Comparison of ENCODE assay signal across 8 mouse cellular contexts in the genomic region with DNA sequence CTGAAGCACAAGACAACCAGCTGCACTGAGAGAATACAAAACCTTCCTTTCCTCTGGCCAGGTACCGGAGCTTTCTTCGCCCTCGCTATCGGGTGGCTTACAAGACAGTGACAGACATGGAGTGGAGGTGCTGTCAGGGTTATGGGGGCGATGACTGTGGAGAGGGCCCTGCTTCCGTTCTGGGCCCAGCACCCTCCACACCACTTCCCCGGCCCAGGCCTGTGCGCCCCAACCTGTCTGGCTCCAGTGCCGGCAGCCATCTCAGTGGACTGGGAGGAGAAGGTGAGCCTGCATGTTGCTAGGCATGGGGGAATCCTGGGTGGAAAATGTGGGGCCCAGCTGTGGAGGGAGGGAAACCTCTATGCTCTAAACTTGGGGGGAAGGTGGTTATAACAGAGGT. TPM values are rescaled to one million over a fixed set of nuclear protein-coding genes. Genes with fewer than 3 reads are reported as not detected.
DNase-seq lines count a peak whose midpoint lies in the region; ATAC-seq and TF ChIP-seq lines count a peak whose summit lies in the region.

No protein-coding gene starts in this region.

- H3K9me3 ChIP-seq in embryonic facial prominence, embryonic 12.5 days: no peaks in the 10 kb centered on the region
- no peaks in the 10 kb centered on the region for H3K9me3 ChIP-seq in hindbrain, postnatal 0 days (ENCODE audit: low read length)
- H3K9me3 ChIP-seq in midbrain, postnatal 0 days (ENCODE audit: low read length): no peaks in the 10 kb centered on the region

- peaks cover 37% of the 10 kb centered on the region for H3K36me3 ChIP-seq in embryonic facial prominence, embryonic 12.5 days
- H3K36me3 ChIP-seq in hindbrain, postnatal 0 days (ENCODE audit: insufficient read depth, low read length): no peaks in the 10 kb centered on the region
- H3K36me3 ChIP-seq in midbrain, postnatal 0 days (ENCODE audit: insufficient read depth, low read length): no peaks in the 10 kb centered on the region

- ATAC-seq in embryonic facial prominence, embryonic 12.5 days (ENCODE audit: insufficient number of reproducible peaks, insufficient read depth, low FRiP score, low TSS enrichment): no peak; the same call in 1 of the 2 replicates
- ATAC-seq in hindbrain, postnatal 0 days: 0 out of 2 replicates have a peak, but pooled peaks have one; percentile 10
- ATAC-seq in midbrain, postnatal 0 days (ENCODE audit: low FRiP score): peak; percentile 22; the same call in 1 of the 2 replicates

- peak overlapping the region; percentile 91 for H3K4me2 ChIP-seq in embryonic facial prominence, embryonic 12.5 days (replicated peaks)
- H3K4me2 ChIP-seq in hindbrain, postnatal 0 days (ENCODE audit: low read depth, low read length): peak overlapping the region; percentile 23; the same call in 1 of the 2 replicates
- 0 out of 2 replicates have a peak overlapping the region, but pooled peaks have one; percentile 24 for H3K4me2 ChIP-seq in midbrain, postnatal 0 days (ENCODE audit: low read depth, low read length, poor library complexity, severe bottlenecking)

- DNase-seq in cerebellum, adult 11-12 months: peak; percentile 62
- DNase-seq in cerebellum, postnatal 25 days: no peak
- no peak for DNase-seq in hindbrain, postnatal 0 days (ENCODE audit: low spot score)
- no peak for DNase-seq in midbrain, postnatal 0 days (ENCODE audit: low spot score)
- DNase-seq in frontal cortex, postnatal 36 days (ENCODE audit: low spot score in 2 of 2): no peak
- no peak for DNase-seq in spleen, postnatal 14 days (ENCODE audit: low spot score in 2 of 2)
- DNase-seq in retina, postnatal 1 day: no peak

- H3K27ac ChIP-seq in embryonic facial prominence, embryonic 12.5 days: peak overlapping the region; percentile 96
- no peak overlapping the region for H3K27ac ChIP-seq in hindbrain, postnatal 0 days
- H3K27ac ChIP-seq in midbrain, postnatal 0 days (ENCODE audit: low read depth, low read length): 0 out of 2 replicates have a peak overlapping the region, but pooled peaks have one; percentile 12

- H3K4me1 ChIP-seq in embryonic facial prominence, embryonic 12.5 days: peaks cover 53% of the 10 kb centered on the region
- H3K4me1 ChIP-seq in hindbrain, postnatal 0 days (ENCODE audit: insufficient read depth, low read length): peaks cover 6% of the 10 kb centered on the region
- peaks cover 3% of the 10 kb centered on the region; the same call in 1 of the 2 replicates for H3K4me1 ChIP-seq in midbrain, postnatal 0 days (ENCODE audit: insufficient read depth, low read length)

- no peak for TF ChIP-seq CTCF in hindbrain, postnatal 0 days (IDR thresholded peaks at IDR 0.05; ENCODE audit: low read depth)
- no peak for TF ChIP-seq CTCF in midbrain, postnatal 0 days (IDR thresholded peaks at IDR 0.05)

- H3K4me3 ChIP-seq in embryonic facial prominence, embryonic 12.5 days: peak overlapping the region; percentile 59
- H3K4me3 ChIP-seq in hindbrain, postnatal 0 days (ENCODE audit: low read length): no peak overlapping the region
- H3K4me3 ChIP-seq in midbrain, postnatal 0 days (ENCODE audit: low read depth, low read length): no peak overlapping the region

- WGBS in embryonic facial prominence, embryonic 12.5 days: 25% methylated on average over 9 of the region's 9 CpGs
- WGBS in hindbrain, postnatal 0 days: 68% methylated on average over 9 of the region's 9 CpGs
- 64% methylated on average over 9 of the region's 9 CpGs for WGBS in midbrain, postnatal 0 days

- no peaks in the 10 kb centered on the region for H3K27me3 ChIP-seq in embryonic facial prominence, embryonic 12.5 days
- H3K27me3 ChIP-seq in hindbrain, postnatal 0 days (ENCODE audit: insufficient read depth, low read length): no peaks in the 10 kb centered on the region
- no peaks in the 10 kb centered on the region for H3K27me3 ChIP-seq in midbrain, postnatal 0 days (ENCODE audit: insufficient read depth, low read length)

- H3K9ac ChIP-seq in embryonic facial prominence, embryonic 12.5 days: peak overlapping the region; percentile 86
- H3K9ac ChIP-seq in hindbrain, postnatal 0 days (replicated peaks; ENCODE audit: low read length): no peak overlapping the region; the same call in 1 of the 2 replicates
- no peak overlapping the region for H3K9ac ChIP-seq in midbrain, postnatal 0 days (replicated peaks; ENCODE audit: low read length, poor library complexity, severe bottlenecking)

RNA-seq across cellular contexts. Expression of a gene that starts 2.3 kb away (rescaled TPM):
- 248 and 252 TPM in 2 replicates for polyA plus RNA-seq in embryonic facial prominence, embryonic 12.5 days (2016; fragmentation: Nextera tagmentation; extraction: Ambion mirVana)
- 8.1 and 9.3 TPM in 2 replicates for total RNA-seq in hindbrain, postnatal 0 days (2014; rRNA removed)
- 10.3 and 10.5 TPM in 2 replicates for polyA plus RNA-seq in hindbrain, postnatal 0 days (2015; fragmentation: Nextera tagmentation; extraction: Ambion mirVana)
- total RNA-seq in midbrain, postnatal 0 days (2014; rRNA removed): 7.4 and 11.8 TPM in 2 replicates
- polyA plus RNA-seq in midbrain, postnatal 0 days (2015; fragmentation: Nextera tagmentation; extraction: Ambion mirVana): 9.0 and 9.8 TPM in 2 replicates

RNA-seq across cellular contexts. Expression of a gene that starts 5.8 kb away (rescaled TPM):
- 13.7 and 14.2 TPM in 2 replicates for polyA plus RNA-seq in embryonic facial prominence, embryonic 12.5 days (2016; fragmentation: Nextera tagmentation; extraction: Ambion mirVana)
- 3.0 and 14.6 TPM in 2 replicates for total RNA-seq in hindbrain, postnatal 0 days (2014; rRNA removed)
- polyA plus RNA-seq in hindbrain, postnatal 0 days (2015; fragmentation: Nextera tagmentation; extraction: Ambion mirVana): 16.5 and 17.4 TPM in 2 replicates
- 1.4 and 12.3 TPM in 2 replicates for total RNA-seq in midbrain, postnatal 0 days (2014; rRNA removed)
- polyA plus RNA-seq in midbrain, postnatal 0 days (2015; fragmentation: Nextera tagmentation; extraction: Ambion mirVana): 14.3 and 17.6 TPM in 2 replicates

RNA-seq across cellular contexts. Expression of a gene that starts 7.9 kb away (rescaled TPM):
- 346 and 376 TPM in 2 replicates for polyA plus RNA-seq in embryonic facial prominence, embryonic 12.5 days (2016; fragmentation: Nextera tagmentation; extraction: Ambion mirVana)
- 109 and 179 TPM in 2 replicates for total RNA-seq in hindbrain, postnatal 0 days (2014; rRNA removed)
- 224 and 236 TPM in 2 replicates for polyA plus RNA-seq in hindbrain, postnatal 0 days (2015; fragmentation: Nextera tagmentation; extraction: Ambion mirVana)
- total RNA-seq in midbrain, postnatal 0 days (2014; rRNA removed): 123 and 126 TPM in 2 replicates
- 175 and 201 TPM in 2 replicates for polyA plus RNA-seq in midbrain, postnatal 0 days (2015; fragmentation: Nextera tagmentation; extraction: Ambion mirVana)

RNA-seq across cellular contexts. Expression of a gene that starts 27.0 kb away (rescaled TPM):
- 31.9 and 34.1 TPM in 2 replicates for polyA plus RNA-seq in embryonic facial prominence, embryonic 12.5 days (2016; fragmentation: Nextera tagmentation; extraction: Ambion mirVana)
- 58.7 and 61.8 TPM in 2 replicates for total RNA-seq in hindbrain, postnatal 0 days (2014; rRNA removed)
- polyA plus RNA-seq in hindbrain, postnatal 0 days (2015; fragmentation: Nextera tagmentation; extraction: Ambion mirVana): 14.9 and 18.0 TPM in 2 replicates
- total RNA-seq in midbrain, postnatal 0 days (2014; rRNA removed): 50.7 and 73.4 TPM in 2 replicates
- 19.1 and 22.3 TPM in 2 replicates for polyA plus RNA-seq in midbrain, postnatal 0 days (2015; fragmentation: Nextera tagmentation; extraction: Ambion mirVana)

RNA-seq across cellular contexts. Expression of a gene that starts 29.9 kb away (rescaled TPM):
- 4.5 and 5.7 TPM in 2 replicates for polyA plus RNA-seq in embryonic facial prominence, embryonic 12.5 days (2016; fragmentation: Nextera tagmentation; extraction: Ambion mirVana)
- 114 and 153 TPM in 2 replicates for total RNA-seq in hindbrain, postnatal 0 days (2014; rRNA removed)
- 77.4 and 88.0 TPM in 2 replicates for polyA plus RNA-seq in hindbrain, postnatal 0 days (2015; fragmentation: Nextera tagmentation; extraction: Ambion mirVana)
- total RNA-seq in midbrain, postnatal 0 days (2014; rRNA removed): 162 and 185 TPM in 2 replicates
- 108 TPM in 2 replicates for polyA plus RNA-seq in midbrain, postnatal 0 days (2015; fragmentation: Nextera tagmentation; extraction: Ambion mirVana)

Comparison
In these comparisons a context has a peak if more than half of its experiments do, and no peak if none do; other contexts are left out.
1. H3K4me2 ChIP-seq: peak in every context shown above with its lines; median percentile 91 in embryonic facial prominence, embryonic 12.5 days; 24 in midbrain, postnatal 0 days; 23 in hindbrain, postnatal 0 days.
2. RNA of a gene that starts 2.3 kb away (polyA plus RNA-seq): 248 to 252 TPM in embryonic facial prominence, embryonic 12.5 days; 10.3 to 10.5 TPM in hindbrain, postnatal 0 days and 9.0 to 9.8 TPM in midbrain, postnatal 0 days; every median in the first group is over 10 times any median in the second.